Mouse (Mus musculus): ENCODE results near the gene Hnrnpab.

DNA sequence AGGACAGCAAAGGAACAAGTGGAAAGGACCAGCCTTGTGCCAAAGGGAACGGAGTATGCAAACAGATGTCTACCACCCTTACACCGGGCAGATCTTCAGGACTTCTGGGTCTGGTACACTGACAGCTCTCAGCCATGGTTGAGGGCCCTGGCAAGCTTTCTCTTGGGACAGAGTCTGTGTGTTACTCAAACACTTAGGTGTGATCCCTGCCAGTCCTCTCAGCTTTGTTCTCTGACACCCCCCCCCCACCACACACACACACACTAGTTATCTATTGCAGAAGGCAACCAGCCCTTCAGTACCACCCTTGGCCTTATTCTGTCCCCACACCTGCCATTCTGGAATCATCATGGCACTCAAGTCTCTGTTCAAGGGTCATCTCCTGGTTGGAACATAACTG is 15.1 kb upstream of the Hnrnpab start:
- TF ChIP-seq TCF12 (IDR thresholded peaks at IDR 0.05; ENCODE audit: low read depth, low read length) (no peak), CTCF (IDR thresholded peaks at IDR 0.05 in 2 of 3, conservative IDR thresholded peaks at IDR 0.05 in 1 of 3; ENCODE audit: control insufficient read depth in 1 of 3, insufficient read depth in 1 of 3, low read depth in 2 of 3, low read length in 3 of 3, poor library complexity in 1 of 3, severe bottlenecking in 1 of 3) (no peak), TAL1 (IDR thresholded peaks at IDR 0.05; ENCODE audit: low read length) (no peak)

Measured in MEL (cell line).